Mouse (Mus musculus): ENCODE results near the gene Rasal3. TPM values are rescaled to one million over a fixed set of nuclear protein-coding genes. Genes with fewer than 3 reads are reported as not detected.

The Rasal3 gene
- total RNA-seq, 2 experiments from 2014 or later = 60.1 to 84.5 TPM

GRCm38 (mm10) chr17:32356766-32357760 lies 46.3 kb downstream of the Rasal3 start:
- ATAC-seq (replicated peaks; ENCODE audit: poor library complexity, severe bottlenecking) = no peak

DNA sequence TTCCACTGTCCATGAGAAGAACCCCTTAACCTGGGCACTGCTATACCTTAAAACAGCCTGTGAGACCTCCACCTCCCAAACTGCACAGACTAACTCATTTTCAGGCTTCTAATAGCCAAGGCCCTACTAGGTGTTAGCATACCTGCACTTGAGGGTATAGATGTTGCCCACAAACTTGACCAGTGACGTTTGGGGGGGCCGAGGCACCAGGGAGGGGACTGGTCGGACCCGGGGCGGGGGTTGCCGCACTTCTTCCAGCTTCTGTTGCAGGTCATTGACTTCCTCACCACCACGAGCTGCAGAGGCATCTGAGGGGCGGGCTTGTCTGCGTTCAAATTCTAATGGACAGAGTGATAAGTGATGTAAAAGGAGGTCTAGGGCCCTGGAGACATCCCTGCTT lies 47.1 kb downstream of the Rasal3 start:
- ATAC-seq (replicated peaks; ENCODE audit: poor library complexity, severe bottlenecking) = no peak

DNA sequence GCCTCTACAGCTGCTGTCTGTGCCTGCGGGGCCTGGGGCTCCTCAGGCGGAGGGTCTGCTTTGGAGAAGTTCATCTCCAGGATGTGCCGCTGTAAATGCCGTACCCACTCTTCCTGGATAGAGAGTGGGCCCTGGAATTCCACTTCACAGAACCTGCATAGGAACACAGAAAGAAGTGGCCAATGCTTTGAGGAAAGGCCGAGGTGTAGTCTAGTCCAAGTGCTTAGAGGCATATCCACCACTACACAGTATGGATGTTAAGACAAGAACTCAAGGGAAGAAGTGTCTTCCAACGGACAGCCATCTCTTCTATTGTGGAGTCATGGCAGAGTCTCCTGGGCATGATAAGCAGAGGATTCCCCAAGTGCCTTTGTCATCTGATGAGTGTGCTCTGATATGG lies 48.4 kb downstream of the Rasal3 start:
- no peak for ATAC-seq (replicated peaks; ENCODE audit: poor library complexity, severe bottlenecking)

- no peak for ATAC-seq (replicated peaks; ENCODE audit: poor library complexity, severe bottlenecking)
Measured at GRCm38 (mm10) chr17:32354211-32354610, 49.2 kb downstream of the Rasal3 start.

DNA sequence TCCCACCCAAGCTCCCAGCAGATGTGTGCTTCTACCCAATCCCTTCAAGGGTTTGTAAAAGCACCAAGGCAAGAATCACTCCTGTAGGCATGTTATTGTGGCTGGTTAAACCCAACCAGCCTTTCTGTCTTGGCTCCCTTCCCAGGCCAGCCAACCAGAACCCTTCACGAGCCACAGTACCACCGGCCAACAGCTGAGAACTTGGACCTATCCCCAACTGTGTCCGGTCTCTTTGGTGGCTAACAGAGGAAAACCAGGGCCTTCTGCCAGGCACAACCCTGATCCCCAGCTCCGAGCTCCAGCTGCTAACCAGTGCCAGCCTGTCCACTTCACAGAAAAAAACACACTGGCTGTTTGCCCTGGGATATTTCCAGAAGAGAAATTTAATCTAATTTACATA lies 49.7 kb downstream of the Rasal3 start:
- no peak for ATAC-seq (replicated peaks; ENCODE audit: poor library complexity, severe bottlenecking)

DNA sequence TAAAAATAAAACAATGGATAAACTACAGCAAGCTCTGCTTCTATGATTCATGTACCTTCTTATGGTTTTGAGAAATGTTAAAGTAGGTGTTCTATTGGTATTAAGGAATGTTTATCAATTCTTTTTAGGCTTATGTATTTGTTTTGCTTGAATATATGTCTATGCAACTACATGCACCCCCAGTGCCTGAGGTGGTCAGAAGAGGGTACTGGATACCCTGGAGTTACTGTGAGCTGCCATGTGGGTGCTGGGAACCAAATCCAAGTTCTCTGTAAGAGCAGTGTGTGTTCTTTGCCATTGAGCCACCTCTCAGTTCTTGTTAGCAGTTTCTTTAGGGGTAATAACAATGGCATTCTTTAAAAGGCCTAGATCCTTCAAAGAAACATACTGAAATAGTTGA lies 51.7 kb downstream of the Rasal3 start:
- ATAC-seq (replicated peaks; ENCODE audit: poor library complexity, severe bottlenecking) = no peak

- ATAC-seq (replicated peaks; ENCODE audit: poor library complexity, severe bottlenecking) = no peak
Measured at GRCm38 (mm10) chr17:32351269-32351668, 52.1 kb downstream of the Rasal3 start.

GRCm38 (mm10) chr17:32350382-32350983 lies 52.9 kb downstream of the Rasal3 start, which contains the start of gene Akap8l:
Gene Akap8l, minus strand, starts transcription at chr17:32350607.
- ATAC-seq (replicated peaks; ENCODE audit: poor library complexity, severe bottlenecking) = peak; percentile 94

- ATAC-seq (replicated peaks; ENCODE audit: poor library complexity, severe bottlenecking) = no peak
Measured at GRCm38 (mm10) chr17:32349851-32350381, 53.5 kb downstream of the Rasal3 start.

GRCm38 (mm10) chr17:32349037-32349732 lies 54.2 kb downstream of the Rasal3 start:
- peak; percentile 69 for ATAC-seq (replicated peaks; ENCODE audit: poor library complexity, severe bottlenecking)

DNA sequence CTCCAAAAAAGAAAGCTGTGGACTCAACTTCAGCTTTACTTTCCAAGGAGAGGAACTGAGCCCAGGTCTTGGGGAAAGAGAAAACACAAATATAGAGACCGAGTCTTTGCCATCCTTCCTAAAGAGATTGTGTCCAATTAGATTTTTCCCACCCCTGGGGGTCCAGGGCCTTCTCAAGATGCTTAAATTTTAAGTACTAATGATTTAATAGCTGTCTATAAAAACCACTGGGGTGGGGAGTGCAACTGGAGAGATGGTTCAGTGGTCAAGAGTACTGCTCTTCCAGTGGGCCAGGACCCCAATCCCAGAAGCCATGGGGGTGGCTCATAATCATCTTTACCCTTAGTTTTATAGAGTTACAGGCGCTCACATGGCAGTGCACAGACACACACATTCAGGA lies 55.0 kb downstream of the Rasal3 start:
- no peak for ATAC-seq (replicated peaks; ENCODE audit: poor library complexity, severe bottlenecking)

GRCm38 (mm10) chr17:32341102-32341501 lies 62.3 kb downstream of the Rasal3 start:
- ATAC-seq (replicated peaks; ENCODE audit: poor library complexity, severe bottlenecking) = no peak

Other genes starting within 250 kb of the Rasal3 start
- not detected in 2 replicates for gene Notch3, start 236.7 kb downstream of the Rasal3 start, total RNA-seq (2014; fragmentation: Nextera tagmentation)
- gene Notch3, start 236.7 kb downstream of the Rasal3 start, total RNA-seq (2017) = not detected in 2 replicates
- gene Ephx3, start 214.0 kb downstream of the Rasal3 start, total RNA-seq (2014; fragmentation: Nextera tagmentation) = not detected in 2 replicates
- gene Ephx3, start 214.0 kb downstream of the Rasal3 start, total RNA-seq (2017) = not detected in 2 replicates
- 116 and 144 TPM in 2 replicates for gene Brd4, start 118.9 kb downstream of the Rasal3 start, total RNA-seq (2014; fragmentation: Nextera tagmentation)
- gene Brd4, start 118.9 kb downstream of the Rasal3 start, total RNA-seq (2017) = 14.4 and 22.2 TPM in 2 replicates
- gene Akap8, start 82.3 kb downstream of the Rasal3 start, total RNA-seq (2014; fragmentation: Nextera tagmentation) = 58.2 and 92.9 TPM in 2 replicates
- 125 and 132 TPM in 2 replicates for gene Akap8, start 82.3 kb downstream of the Rasal3 start, total RNA-seq (2017)
- gene Akap8l, start 53.0 kb downstream of the Rasal3 start, total RNA-seq (2014; fragmentation: Nextera tagmentation) = 31.6 and 55.2 TPM in 2 replicates
- gene Akap8l, start 53.0 kb downstream of the Rasal3 start, total RNA-seq (2017) = 58.8 and 65.8 TPM in 2 replicates
- gene Wiz, start 14.1 kb downstream of the Rasal3 start, total RNA-seq (2014; fragmentation: Nextera tagmentation) = 33.7 and 36.7 TPM in 2 replicates
- 4.7 and 5.5 TPM in 2 replicates for gene Wiz, start 14.1 kb downstream of the Rasal3 start, total RNA-seq (2017)
- 0.80 and 1.1 TPM in 2 replicates for gene Pglyrp2, start 20.6 kb upstream of the Rasal3 start, total RNA-seq (2014; fragmentation: Nextera tagmentation)
- 2.1 TPM in 1 of 2 replicates, not detected in the other for gene Pglyrp2, start 20.6 kb upstream of the Rasal3 start, total RNA-seq (2017)
- not detected in 2 replicates for gene Cyp4f39, start 49.1 kb upstream of the Rasal3 start, total RNA-seq (2014; fragmentation: Nextera tagmentation)
- 0.21 TPM in 1 of 2 replicates, not detected in the other for gene Cyp4f39, start 49.1 kb upstream of the Rasal3 start, total RNA-seq (2017)
- 1.2 and 1.9 TPM in 2 replicates for gene Cyp4f17, start 102.5 kb upstream of the Rasal3 start, total RNA-seq (2014; fragmentation: Nextera tagmentation)
- gene Cyp4f17, start 102.5 kb upstream of the Rasal3 start, total RNA-seq (2017) = 0.13 and 0.31 TPM in 2 replicates
- gene Cyp4f16, start 133.0 kb upstream of the Rasal3 start, total RNA-seq (2014; fragmentation: Nextera tagmentation) = 10.5 and 17.7 TPM in 2 replicates
- gene Cyp4f16, start 133.0 kb upstream of the Rasal3 start, total RNA-seq (2017) = 10.2 and 11.0 TPM in 2 replicates
- not detected in 2 replicates for gene Cyp4f37, start 217.7 kb upstream of the Rasal3 start, total RNA-seq (2014; fragmentation: Nextera tagmentation)
- not detected in 2 replicates for gene Cyp4f37, start 217.7 kb upstream of the Rasal3 start, total RNA-seq (2017)